Mouse (Mus musculus): ENCODE results near the gene Gal3st4. TPM values are rescaled to one million over a fixed set of nuclear protein-coding genes. Genes with fewer than 3 reads are reported as not detected.

Gene Gal3st4
- polyA plus RNA-seq (2012; rRNA removed): 1.1 and 1.8 TPM in 2 replicates

DNA sequence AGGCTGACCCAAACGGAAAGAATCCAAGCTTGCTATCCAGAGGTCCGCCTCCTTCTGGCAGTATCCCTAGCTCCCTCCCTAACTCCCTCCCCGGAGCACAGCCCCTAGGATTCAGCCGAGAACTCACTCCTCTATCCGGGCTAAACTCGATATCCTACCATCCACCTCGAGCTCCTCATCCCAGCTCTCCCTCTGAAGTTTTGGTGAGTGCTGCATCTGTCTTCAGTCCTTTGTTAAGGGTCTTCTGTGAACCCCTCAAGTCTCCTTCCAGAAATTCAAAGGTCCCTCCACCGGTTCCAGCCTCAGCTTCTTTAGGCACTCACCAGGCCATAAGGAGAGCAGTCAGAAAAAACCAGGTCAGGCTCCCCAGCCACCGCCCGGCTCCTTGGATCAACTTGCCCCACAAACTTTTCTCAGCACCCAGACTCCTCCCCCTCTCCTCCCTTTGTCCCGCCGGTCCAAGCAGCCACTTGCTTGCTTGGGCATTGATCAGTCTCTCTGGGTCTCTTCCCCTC lies at the start of gene Gal3st4:
Gal3st4 (minus strand) TSS at position 432 of the 515 bp plus-strand sequence.

DNA sequence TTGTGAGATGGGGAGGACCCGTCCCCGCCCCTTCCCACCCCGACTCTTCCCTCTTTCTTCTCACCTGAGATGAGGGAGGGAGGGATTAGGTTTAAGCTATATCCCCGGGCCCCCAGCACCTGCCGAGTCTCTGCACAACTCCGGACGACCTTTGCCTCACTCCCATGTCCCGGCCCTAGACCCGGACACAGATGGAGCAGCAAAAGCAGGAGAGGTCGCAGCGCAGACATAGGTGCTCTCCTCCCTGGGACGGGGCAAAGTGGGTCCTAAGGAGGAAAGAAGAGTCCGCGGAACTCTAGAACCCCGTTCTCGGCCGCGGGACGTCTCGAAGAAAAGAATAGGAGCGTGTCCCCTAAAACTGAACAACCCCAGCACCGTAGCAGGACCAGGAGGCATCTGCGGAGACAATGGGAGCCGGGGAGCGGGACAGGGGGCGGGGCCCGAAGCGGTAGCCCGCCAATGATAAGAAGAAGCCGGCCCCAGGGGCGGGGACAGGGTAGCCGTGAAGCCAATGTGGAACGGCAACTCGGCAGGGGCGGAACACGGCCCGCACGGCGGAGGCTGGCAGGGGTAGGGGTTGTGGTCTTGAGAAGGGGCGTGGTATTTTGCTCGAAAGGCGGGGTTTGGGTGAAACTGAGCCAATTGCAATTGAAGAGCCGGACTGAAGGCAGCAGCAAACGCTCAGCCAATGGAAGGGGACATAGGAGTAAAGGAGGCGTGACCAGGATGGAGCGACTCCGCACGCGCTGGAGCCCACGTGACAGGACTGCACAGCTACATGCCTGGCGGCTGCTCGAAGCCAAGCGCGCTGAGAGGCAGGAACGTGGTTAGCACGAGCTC lies 7.2 kb upstream of the Gal3st4 start, which contains the start of the genes Gm43720, Gpc2 and Stag3:
Gm43720 (minus strand) TSS at position 374 of the 840 bp plus-strand sequence.
Gpc2 (minus strand) TSS at position 421 of the 840 bp plus-strand sequence.
Stag3 (plus strand) TSS at position 656 of the 840 bp plus-strand sequence.

DNA sequence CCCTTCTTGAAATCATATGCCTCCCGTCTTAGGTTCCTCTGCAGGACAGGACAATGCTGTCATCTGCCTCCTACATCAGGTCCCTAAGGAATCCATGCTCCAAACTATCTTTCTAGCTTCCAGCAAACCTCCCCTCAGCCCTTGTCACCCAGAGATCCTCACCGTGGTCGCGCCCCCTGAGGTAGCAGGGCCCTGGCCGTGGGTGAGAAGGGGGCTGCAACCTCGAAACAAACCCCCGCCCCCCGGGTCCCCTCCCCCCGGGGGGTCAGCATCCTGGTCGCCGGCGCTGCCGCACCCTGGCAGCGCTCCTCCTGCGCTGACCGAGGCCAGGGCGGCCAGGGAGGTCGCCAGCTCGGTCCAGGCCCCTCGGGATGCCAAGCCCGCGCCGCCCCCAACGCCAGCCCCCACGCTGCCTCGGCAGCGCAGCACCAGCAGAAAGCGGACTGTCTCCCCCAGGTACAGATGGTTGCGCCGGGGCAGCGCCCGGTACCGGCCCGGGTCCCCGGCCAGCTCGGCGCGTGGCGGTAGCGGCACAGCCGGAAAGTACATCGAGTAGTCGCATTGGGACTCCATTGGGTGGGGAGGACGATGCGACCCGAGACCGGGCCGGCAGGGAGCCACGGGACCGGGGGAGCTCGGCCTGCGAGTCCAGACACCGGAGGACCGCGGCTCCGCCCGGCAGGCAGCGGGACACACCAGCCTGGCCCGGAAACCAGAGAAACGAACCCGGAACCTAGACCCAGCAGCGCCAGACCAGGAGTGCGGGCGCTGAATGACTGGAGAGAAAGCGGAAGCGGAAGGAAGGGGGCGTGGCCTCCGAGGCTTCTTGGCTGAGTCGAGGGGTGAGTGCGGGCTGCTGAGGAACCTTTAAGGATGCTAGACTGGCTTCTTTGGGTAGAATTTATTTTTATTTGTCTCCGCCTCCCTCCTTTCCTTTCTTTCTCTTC lies 9.1 kb downstream of the Gal3st4 start, which contains the start of gene BC037034:
BC037034 (minus strand) TSS at position 774 of the 947 bp plus-strand sequence.

DNA sequence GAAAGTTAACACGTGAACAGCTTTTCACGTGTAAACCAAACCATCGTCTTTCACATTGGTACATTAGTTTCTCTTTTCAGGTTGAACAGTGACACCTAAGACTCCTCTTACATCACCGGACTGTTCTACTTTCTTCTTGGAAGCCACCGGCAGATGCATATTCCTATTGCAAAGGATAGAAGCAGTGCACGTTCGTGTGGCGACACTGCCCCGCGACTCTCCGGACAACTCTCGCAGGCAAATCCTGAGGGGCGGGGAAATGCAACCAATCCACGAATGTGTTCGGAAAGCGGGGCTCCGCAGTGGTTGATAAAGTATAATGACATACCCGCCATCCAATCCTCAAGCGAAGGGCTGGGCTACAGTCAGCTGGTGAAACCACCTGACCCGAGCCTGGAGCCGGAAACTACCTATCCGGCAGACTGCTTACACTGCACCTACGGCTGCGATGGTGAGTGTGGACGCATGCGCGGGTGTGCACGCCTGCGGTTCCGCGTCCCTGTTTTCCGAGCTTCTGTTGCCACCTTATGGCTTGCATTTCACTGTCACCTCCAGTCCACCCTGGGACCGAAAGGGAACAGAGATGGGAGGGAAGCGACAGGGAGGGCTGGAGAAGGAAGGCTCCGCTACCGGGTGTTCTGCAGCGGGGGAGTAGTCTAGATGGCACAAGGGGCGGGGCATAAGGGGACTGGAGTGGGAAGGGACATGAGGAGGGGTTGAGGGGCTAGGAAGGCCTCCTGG lies 17.1 kb downstream of the Gal3st4 start, which contains the start of gene Lamtor4:
Lamtor4 (plus strand) TSS at position 130 of the 741 bp plus-strand sequence.

DNA sequence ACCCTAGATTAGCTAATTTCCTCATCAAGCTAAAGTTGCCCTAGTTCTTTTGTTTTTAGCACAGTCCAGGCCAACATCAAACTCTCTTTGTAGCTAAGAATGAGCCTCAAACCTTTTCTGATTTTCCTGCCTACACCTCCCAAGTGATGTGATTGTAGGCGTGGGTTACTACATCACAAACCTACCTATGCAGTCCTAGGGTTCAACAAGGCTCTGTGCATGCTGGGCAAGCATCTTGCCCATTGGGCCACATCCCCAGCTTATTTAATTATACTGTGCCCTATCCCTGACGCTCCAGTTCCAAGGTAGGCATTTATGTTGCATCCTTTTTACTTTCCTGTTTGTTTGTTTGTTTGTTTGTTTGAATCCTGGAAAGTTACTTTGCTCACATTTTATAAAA lies 46.9 kb downstream of the Gal3st4 start, which contains the start of gene Nxpe5:
Nxpe5 (plus strand) TSS at position 199 of the 400 bp plus-strand sequence.

Other genes with a start within 250 kb of the Gal3st4 start
- not detected in 2 replicates for gene Smok3c, start 219.6 kb downstream of the Gal3st4 start, polyA plus RNA-seq (2012; rRNA removed)
- gene Zkscan1, start 187.8 kb downstream of the Gal3st4 start, polyA plus RNA-seq (2012; rRNA removed): 3.8 and 6.3 TPM in 2 replicates
- gene Zscan21, start 155.9 kb downstream of the Gal3st4 start, polyA plus RNA-seq (2012; rRNA removed): 11.9 and 13.3 TPM in 2 replicates
- gene Zfp113, start 117.1 kb downstream of the Gal3st4 start, polyA plus RNA-seq (2012; rRNA removed): 2.9 and 3.4 TPM in 2 replicates
- 71.0 and 103 TPM in 2 replicates for gene Cops6, start 111.8 kb downstream of the Gal3st4 start, polyA plus RNA-seq (2012; rRNA removed)
- 43.5 and 46.7 TPM in 2 replicates for gene Ap4m1, start 100.8 kb downstream of the Gal3st4 start, polyA plus RNA-seq (2012; rRNA removed)
- gene Mcm7, start 100.4 kb downstream of the Gal3st4 start, polyA plus RNA-seq (2012; rRNA removed): 47.9 and 68.6 TPM in 2 replicates
- gene Taf6, start 85.4 kb downstream of the Gal3st4 start, polyA plus RNA-seq (2012; rRNA removed): 74.1 and 120 TPM in 2 replicates
- gene Cnpy4, start 85.4 kb downstream of the Gal3st4 start, polyA plus RNA-seq (2012; rRNA removed): 3.6 and 5.5 TPM in 2 replicates
- 13.3 and 13.7 TPM in 2 replicates for gene Mblac1, start 78.5 kb downstream of the Gal3st4 start, polyA plus RNA-seq (2012; rRNA removed)
- gene Nxpe5, start 46.9 kb downstream of the Gal3st4 start, polyA plus RNA-seq (2012; rRNA removed): 1.2 and 1.5 TPM in 2 replicates
- 194 and 210 TPM in 2 replicates for gene Lamtor4, start 17.4 kb downstream of the Gal3st4 start, polyA plus RNA-seq (2012; rRNA removed)
- gene BC037034, start 8.8 kb downstream of the Gal3st4 start, polyA plus RNA-seq (2012; rRNA removed): 74.3 and 81.7 TPM in 2 replicates
- gene Gm43720, start 7.1 kb upstream of the Gal3st4 start, polyA plus RNA-seq (2012; rRNA removed): not detected in 2 replicates
- 14.6 and 20.1 TPM in 2 replicates for gene Gpc2, start 7.2 kb upstream of the Gal3st4 start, polyA plus RNA-seq (2012; rRNA removed)
- gene Stag3, start 7.4 kb upstream of the Gal3st4 start, polyA plus RNA-seq (2012; rRNA removed): 1.4 and 2.9 TPM in 2 replicates
- gene Pvrig, start 69.1 kb upstream of the Gal3st4 start, polyA plus RNA-seq (2012; rRNA removed): 0.19 and 0.22 TPM in 2 replicates
- gene Zfp157, start 168.6 kb upstream of the Gal3st4 start, polyA plus RNA-seq (2012; rRNA removed): 5.4 and 7.7 TPM in 2 replicates

All from ovary, adult 2 months (tissue).